Mouse (Mus musculus) cerebellum, adult 11 months (tissue): Measurements from ENCODE around the gene Gmpr2.

ENCODE experiments used
- DNase-seq: peaks from one replicate; pipeline ENCODE4 v3.0.0; 2022

Gene Gmpr2

DNA sequence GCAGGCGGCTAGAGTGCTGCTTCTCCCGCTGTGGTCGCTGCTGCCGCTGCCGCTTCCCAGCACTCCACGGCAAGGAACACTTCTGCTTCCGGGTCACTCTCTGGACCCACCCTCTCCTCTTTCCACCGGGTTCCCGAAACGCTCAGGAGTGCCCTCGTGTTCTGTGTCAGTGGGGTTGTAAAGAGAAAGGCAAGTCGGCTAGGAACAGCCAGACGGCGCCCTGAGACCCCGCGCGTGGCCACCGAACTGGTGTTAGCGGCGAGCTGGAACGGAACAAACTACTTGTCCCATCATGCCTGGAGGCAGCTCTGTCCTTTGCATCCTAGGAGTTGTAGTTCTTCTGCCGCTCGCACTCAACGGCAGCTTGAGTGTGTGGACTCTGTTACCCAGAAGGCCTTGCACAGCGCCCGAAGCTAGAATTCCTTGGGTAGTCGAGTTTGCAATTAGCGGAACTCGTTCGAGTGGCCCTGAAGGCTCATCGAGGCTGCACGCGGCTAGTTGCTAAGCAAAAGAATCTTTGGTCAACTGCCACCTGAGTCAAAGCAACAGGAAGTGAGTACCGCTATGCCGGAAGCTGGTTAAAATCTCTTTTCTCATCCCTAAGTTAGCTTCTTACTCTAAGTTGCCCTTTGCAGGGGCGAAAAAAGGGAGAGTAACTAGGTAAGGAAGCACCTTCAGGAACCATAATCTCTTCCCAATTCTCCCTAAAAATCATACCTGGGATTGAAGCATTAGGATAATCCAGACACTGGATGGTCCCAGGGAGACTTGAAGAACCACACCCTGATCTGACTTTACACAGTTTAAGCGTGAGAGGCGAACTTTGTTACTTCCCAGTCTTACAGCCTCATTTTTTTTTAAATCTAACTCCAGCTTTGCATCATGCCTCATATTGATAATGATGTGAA is at the start of gene Gmpr2, which contains the start of gene Nedd8:
Gene Gmpr2, plus strand, starts transcription at position 109 of the 908 bp plus-strand sequence.
Gene Nedd8, minus strand, starts transcription at position 292 of the 908 bp plus-strand sequence.
- peak; percentile 83 for DNase-seq

DNA sequence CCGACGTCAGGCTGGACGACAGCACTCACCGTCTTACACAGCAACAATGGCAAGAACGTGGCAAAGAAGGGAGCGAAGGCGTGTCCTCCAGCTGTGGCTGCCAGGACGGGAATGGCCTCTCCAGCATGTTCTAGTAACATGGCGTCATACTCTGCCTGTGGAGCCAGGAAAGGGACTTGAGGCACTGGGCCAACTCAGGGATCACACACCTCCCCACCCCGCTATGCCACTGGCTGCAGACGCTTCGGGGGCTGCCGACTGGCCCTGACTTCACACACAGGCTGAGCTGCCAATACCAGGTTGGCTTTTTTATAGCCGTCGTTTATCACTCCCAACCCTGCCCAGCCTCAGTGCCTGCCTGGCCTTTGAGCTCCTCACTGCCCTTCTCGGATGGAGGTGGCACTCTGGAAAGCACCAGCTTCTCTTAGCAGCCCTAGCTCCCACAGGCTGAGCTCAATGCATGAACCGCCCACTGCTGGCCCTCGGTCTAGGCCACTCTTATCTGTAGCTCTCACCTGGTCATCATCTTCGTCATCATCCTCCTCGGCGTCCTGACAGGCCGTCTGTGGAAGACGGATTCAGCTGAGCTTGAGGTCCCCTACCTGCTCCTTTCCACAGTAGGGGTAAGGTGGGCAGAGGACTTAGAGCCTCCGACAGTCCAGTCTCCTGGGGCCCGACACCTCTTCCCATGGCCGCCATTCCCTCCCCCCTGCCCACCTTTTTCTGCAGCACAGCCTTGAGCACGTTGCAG is 43.5 kb upstream of the Gmpr2 start:
- DNase-seq: no peak

DNA sequence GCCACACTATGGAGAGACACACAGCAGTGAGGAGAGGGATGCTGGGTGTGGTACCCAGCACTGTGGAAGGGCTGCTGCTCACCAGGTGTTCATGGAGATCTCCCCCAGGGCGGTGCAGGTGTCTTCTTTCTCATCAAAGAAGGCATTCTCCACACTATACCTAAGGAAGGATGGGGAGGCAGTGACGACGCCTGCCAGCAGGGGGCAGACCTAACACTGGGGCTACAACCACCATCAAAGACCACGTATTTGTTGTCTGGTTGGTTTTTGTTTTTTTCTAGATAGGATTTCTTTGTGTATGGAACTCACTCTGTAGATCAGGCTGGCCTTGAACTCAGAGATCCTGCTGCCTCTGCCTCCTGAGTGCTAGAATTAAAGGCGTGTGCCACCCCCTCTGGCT is 42.4 kb upstream of the Gmpr2 start:
- DNase-seq: no peak

DNA sequence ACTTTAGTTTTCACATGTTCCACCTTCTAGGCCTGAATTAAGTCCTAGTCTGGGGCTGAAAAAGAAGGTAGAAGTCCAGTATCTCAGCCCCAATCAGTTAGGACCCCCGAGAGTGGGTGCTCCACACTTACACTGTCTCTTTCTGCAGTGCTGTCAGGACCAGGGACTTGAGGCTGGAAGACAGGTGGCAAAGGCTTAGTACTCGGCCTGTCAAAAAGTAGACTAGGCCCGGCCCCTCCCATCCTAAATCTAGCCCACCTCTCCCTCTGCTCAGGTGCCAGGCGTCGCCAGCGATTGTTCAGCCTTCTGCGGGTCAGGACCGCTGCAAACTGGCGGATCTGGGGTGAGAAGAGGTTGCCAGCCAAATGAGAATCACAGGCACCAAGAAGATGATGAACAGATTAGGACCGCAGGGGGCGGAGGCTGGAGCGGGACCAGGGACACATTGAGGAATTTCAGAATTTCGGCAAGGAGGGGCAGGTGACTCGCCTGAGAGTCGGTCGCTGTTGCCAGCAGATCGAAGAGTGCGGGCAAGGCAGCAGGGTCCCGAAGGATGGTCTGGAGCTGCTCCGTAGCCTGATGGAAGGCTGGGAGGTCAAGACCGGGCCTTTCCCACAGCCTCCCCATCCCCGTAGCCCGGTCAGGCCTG is 36.7 kb upstream of the Gmpr2 start:
- peak; percentile 60 for DNase-seq

DNA sequence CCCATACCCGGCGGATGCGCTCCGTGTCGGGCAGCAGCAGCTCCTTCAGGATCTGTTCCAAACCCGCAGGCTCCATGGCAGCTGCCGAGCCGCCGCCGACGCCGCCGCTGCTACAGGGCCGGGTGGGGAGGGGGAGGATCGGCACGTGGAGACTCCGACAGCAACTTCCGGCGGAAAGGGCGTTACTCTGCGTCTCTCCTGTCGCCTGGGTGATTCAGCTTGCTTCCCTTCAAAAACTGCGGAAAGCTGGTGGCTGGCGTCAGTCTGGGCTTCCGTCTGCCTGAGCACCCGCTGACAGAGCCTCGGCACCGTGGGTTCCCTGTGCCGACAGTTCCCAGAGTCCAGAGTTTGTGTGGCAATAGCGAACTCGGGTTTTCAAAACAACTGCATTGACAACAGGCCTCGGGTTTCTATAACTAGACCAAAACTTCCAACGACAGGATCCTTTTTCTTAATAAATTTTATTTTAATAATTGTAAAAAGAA is 36.2 kb upstream of the Gmpr2 start, which contains the start of gene Ipo4:
Gene Ipo4, minus strand, starts transcription at position 435 of the 485 bp plus-strand sequence.
- peak; percentile 71 for DNase-seq

DNA sequence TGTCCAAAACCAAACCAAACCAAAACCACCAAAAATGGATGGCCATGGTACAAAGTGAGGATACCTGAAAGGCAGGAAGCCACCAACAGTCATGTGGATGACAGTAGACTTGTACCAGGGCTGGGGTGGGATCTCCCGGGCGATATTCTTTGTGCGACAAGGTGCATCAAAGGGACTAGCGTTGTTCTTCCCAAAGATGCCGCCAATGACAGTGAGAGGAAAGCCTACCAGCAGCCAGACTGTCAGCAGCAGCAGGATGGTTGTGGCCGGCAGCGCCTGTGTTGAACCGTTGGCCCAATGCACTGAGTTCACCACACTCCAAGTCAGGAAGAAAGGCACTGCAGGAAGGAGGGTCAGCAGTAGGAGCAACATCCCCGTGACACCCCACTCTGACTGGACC is 33.9 kb upstream of the Gmpr2 start, which contains the start of gene Gm49378:
Gene Gm49378, minus strand, starts transcription at position 101 of the 400 bp plus-strand sequence.
- no peak for DNase-seq

DNA sequence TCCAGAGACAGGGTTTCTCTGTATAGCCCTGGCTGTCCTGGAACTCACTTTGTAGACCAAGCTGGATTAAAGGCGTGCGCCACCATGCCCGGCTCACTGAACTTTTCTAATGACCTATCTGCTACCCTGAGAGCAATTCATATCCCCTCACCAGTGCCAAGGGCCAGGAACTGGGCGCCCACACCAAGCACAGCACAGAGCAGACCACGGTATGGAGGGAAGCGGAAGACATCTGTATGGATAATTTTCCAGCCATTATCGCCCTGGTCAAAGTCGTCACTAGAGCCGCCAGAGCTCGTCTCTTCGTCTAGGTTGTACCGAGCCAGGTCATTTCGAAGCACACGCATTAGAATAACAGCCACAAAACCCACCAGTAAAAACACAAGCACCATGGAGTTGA is 30.9 kb upstream of the Gmpr2 start:
- no peak for DNase-seq

DNA sequence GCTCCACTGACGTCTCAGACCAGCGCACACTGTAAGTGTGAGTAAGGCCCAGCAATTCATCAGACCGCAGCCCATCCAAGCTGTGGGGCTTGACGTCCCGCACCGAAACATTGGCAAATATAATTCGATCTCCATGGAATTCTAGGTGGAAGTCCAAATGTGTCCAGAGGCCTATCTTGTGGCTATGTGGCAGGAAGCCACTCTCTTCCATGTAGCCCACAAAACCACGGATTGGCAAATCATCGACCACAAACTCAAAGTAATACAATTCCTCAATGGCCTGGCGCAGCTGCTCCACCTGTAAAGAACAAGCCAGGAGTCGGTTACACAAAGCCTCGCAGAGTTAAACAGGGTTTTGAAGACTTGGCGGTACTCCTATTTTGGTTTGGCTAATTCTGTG is 30.4 kb upstream of the Gmpr2 start:
- no peak for DNase-seq

DNA sequence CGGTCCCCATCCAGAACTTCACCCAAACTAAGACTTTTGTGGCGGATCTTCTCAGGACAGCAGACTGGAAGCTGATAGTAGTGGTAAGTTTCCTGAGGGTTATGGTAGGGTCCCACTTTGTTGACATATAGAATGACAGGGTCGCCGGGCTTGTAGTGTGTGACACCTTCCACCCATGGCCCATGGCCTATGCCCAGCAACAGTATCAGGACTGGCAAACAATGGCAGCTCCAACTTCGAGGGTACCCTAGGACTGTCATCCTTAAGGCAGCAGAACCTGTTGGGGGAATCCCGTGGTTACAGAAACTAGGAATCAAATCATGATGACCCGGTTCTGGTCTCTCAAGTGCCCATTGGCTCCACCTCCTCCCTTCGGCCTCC is 29.1 kb upstream of the Gmpr2 start:
- DNase-seq: no peak

DNA sequence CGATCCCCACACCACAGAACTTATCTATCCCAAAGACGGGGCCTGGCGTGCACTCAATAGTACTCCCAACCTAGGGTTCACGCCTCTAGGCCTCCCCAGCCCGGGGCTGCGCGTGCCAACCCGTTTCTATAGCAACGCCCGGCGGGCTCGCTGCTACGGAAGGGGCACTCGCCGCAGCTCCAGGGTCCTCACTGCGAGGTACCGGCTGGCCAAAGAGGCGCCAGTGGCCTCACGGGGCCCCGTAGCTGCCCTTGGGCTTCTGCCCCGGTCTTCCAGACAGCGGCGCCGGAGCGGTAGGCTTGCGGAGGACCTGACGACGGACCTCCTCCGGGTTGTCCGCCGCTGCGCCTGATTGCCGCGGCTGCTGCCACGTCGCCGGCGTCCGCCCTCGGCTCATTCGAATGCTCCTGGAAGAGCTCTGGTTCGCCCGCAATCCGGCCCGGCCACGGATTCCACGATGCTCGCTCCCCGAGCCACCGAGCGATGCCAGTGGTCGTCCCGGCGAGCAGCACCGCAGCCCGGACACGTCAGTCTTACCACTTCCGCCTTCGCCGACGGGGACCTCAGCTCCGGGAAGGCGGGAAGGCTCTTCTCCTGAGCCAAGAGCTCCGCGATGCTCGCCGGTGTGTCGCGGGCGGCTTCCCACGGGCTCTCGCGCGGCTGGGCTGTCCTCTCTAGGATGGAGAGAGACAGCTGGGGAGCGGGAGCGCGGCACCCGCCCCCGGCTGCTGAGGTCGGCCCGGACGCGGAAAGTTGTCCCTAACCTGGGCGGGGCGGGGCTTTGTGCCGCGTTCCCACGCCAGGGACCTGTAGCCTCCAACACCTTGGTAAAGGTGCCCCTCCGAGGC is 28.5 kb upstream of the Gmpr2 start, which contains the start of gene Tm9sf1:
Gene Tm9sf1, minus strand, starts transcription at position 747 of the 848 bp plus-strand sequence.
- peak; percentile 81 for DNase-seq

DNA sequence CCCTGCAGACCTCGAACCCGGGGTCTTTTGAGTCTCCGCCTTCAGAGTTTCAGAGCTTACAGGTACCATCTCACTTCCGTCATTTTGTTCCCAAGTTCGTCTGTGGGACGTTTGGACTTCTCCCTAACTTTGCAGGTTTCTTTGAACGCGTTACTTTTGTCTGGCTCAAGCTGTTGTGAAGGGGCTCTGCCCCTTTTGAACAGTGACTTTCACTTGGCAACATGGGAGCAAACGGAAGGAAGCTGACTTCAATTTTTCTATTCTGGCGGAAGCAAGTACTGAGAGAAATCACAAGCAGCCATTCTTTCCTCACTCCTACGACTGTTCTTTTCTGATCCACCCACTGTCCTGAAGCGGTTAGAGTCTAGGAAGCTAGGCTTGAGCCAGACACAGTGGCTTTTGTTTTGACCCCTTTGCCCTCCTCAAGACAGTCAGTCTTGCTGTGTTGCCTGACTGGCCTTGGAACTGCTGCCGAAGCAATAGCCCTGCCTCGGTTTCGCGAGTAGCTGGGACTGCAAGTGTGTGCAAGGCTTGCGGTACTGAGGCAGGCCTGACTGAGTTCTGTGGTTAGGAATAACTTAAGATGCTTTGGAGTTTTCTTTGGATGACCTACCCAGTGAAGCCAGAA is 27.4 kb upstream of the Gmpr2 start:
- no peak for DNase-seq

DNA sequence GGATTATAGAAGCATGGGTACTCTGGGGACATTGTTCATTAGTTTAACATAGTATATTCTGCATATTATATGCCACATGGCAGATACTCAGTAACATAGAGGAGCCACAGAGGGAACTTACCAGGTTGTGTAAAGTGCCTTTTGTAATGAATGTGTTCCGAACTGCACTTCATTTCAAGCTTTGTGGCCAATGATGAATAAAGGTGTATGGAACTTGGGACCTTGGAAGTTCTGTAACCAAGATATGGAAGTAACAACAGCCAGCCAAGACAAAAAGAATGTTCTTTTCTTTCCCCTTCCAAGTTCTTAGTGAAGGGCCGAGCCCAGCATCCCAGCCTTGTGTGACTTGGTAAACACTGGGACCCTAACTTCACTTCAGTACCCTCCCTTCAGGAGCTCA is 21.9 kb upstream of the Gmpr2 start, which contains the start of gene Tssk4:
Gene Tssk4, plus strand, starts transcription at position 301 of the 400 bp plus-strand sequence.
- DNase-seq: no peak

DNA sequence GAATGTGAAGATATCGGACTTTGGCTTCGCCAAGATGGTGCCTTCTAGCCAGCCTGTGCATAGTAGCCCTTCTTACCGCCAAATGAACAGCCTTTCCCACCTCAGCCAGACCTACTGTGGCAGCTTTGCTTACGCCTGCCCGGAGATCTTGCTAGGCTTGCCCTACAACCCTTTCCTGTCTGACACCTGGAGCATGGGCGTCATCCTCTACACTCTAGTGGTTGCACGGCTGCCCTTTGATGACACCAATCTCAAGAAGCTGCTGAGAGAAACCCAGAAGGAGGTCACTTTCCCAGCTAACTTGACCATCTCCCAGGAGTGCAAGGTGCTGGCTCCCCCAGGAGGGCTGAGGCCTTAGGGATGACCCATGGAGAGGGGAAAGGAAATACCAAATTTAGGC is 20.2 kb upstream of the Gmpr2 start:
- DNase-seq: no peak

DNA sequence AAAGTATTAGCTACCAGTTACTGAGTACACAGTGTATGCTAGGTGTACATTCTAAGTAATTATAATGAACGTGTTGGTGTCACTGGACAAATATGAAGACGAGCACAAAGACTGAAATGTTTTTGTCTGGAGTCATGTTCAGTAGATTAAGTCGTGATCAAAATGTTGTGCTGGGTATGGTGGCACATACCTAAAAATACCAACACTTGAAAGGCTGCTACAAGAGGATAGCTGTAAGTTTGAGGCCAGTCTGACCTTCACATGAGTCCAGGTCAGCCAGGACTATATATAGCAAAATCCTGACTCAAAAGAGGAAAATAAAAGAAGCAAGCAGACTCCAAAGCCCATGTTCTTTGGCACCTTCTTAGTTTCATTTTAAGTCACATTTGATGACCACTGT is 14.8 kb upstream of the Gmpr2 start:
- DNase-seq: no peak

DNA sequence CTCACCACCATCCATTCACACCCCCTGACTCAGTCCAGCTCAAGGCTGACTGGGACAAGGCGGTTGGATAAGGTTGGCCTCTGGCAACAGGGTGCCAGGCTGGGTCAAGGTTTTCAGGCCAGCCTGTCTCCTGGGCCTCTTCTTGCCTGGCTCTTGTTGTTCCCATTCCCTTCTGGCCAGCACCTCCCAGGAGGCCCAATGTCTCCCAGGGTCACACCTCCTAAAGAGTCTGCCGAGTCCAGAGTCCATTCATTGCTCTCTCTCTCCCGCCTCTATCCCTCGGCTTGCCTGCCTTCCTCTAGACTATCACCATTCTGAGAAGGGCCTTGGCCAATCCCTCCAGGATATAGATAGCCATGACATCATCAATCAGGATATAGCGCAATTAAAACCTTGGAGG is 13.7 kb upstream of the Gmpr2 start:
- no peak for DNase-seq

DNA sequence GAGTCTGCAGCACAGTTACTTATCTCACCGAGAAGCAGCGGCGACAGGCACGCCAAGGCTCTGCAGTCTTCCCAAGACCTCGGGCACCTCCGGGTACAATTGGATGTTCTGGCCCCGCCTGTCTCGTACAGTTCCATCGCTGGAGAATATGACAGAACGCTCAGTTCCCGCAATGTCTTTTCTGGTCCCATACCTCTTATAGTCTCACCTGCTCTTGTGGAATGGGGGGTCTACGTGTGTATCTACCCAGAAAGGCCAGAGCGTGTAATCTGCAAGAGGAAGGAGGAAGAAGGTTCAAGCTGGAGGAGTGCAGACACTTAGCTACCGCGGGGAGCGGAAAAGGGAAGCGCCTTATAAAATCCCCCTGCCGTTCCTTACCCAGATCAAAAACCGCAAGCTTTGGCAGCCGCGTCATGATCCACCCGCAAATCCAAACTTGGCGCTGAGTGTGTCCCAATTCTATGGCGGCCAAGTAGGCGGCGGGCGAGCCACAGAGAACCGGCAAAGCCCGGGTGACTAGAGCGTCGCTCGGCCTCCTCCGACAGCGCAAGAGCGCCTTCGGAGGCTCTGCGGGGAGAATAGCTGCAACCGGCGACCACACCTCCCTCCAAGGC is 11.7 kb upstream of the Gmpr2 start, which contains the start of gene Mdp1:
Gene Mdp1, minus strand, starts transcription at position 549 of the 614 bp plus-strand sequence.
- peak; percentile 67 for DNase-seq

DNA sequence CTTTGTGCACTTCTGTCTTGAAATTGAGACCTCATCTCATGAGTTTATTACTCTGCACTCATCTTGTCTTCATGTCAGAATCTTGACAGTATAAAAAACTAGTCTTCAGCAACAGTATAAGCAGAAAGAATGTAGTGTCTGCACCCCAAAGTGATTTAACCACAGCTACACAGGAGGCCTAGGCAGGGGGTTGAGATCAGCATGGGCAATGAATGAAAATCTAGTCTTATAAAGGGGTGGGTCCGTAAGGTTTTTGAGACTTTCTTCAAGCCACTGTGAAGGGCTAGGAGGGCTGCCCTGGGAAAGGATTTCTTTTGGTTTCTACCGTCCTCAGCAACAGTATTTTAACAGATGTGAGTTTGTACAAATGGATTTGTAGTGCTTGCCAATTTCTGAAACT is 11.1 kb upstream of the Gmpr2 start:
- DNase-seq: no peak

DNA sequence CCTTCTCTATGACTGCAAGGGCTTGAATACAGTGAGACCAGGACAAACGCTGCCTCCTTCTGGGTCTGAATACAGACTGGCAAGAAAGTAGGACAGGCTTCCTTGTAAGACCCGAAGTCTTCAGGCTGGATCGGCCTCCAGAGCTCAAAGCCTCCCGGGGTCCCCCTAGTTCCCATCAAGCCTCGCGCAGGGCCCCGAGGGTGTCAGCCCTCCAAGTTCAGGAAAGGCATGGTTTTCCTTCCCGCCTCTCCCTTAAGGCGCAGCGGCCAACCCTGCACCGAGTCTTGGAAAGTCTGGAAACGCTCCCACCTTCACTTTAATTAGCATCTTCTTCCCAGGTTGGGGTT is 282 bp upstream of the Gmpr2 start:
- no peak for DNase-seq

DNA sequence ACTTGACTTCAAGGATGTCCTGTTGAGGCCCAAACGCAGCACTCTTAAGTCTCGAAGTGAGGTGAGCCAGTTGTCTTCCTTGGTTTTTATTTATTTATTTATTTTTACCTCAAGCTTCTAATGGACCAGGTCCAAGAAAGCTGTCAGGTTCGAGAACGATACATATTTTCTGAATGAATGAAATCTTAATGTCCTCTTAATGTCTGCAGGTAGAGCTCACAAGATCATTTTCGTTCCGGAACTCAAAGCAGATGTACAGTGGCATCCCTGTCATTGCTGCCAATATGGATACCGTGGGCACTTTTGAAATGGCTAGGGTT is 960 bp downstream of the Gmpr2 start:
- DNase-seq: no peak

DNA sequence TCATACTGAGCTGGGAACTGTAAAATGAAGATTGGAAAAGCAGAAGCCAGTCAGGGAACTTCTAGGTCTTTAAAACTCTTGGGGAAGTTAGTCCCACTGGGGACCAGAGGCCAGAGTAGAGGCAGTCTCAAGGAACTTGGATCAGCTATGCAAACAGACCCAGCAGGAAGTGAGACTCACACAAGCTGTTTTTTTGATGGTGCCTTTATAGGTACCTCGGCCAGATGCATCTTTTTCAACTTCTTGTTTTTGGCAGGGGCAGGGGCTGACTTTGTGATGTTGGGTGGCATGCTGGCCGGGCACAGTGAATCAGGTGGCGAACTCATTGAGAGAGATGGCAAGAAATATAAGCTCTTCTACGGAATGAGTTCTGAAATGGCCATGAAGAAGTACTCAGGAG is 5.9 kb downstream of the Gmpr2 start:
- DNase-seq: no peak
